Mouse (Mus musculus): Measurements from ENCODE around the gene Prrt4. TPM values are rescaled to one million over a fixed set of nuclear protein-coding genes. Genes with fewer than 3 reads are reported as not detected.
"Not testable (repeated sequence)": the region's sequence is repeated elsewhere in the genome, so short reads cannot be mapped to it uniquely, and the experiment has no call there.

The Prrt4 gene
- 2.4 and 2.6 TPM in 2 replicates for polyA plus RNA-seq (2016; fragmentation: Nextera tagmentation; extraction: Ambion mirVana)

- H3K36me3 ChIP-seq: no peaks in the 10 kb centered on the region
- H3K4me2 ChIP-seq (replicated peaks): peak within 1 kb of the TSS; percentile 90
- 1% methylated on average over 74 of the region's 79 CpGs for WGBS
- H3K9me3 ChIP-seq (replicated peaks): no peaks in the 10 kb centered on the region
- peaks cover 62% of the 10 kb centered on the region for H3K27me3 ChIP-seq
- peak within 1 kb of the TSS; percentile 81 for H3K9ac ChIP-seq
- ATAC-seq (ENCODE audit: low FRiP score): peak; percentile 87
- peak within 1 kb of the TSS; percentile 82 for H3K27ac ChIP-seq
- H3K4me3 ChIP-seq: peak within 1 kb of the TSS; percentile 56
- H3K4me1 ChIP-seq: peaks cover 15% of the 10 kb centered on the region
Observed at GRCm38 (mm10) chr6:29178888-29179658, at the start of gene Prrt4. Gene Prrt4, minus strand, starts transcription at chr6:29179584.

DNA sequence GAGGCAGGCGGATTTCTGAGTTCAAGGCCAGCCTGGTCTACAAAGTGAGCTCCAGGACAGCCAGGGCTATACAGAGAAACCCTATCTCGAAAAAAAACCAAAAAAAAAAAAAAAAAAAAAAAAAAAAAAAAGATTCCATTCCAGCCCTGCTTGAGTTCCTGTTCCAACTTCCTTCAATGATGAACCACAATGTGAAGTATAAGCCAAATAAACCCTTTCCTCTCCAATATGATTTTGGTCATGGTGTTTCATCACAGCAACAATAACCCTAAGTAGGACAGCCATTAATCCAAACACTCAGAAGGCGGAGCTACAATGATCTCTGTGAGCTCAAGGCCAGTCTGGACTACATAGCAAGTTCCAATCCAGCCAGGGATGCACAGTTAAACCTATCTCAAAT, 38.3 kb upstream of the Prrt4 start:
- Histone ChIP-seq H3K4me1 (peaks cover 29% of the 10 kb centered on the region), H3K27me3 (peaks cover 24% of the 10 kb centered on the region)
- 84% methylated on average over 2 of the region's 3 CpGs for WGBS
- H3K9ac ChIP-seq; H3K4me2 ChIP-seq (replicated peaks); ATAC-seq (ENCODE audit: low FRiP score); H3K27ac ChIP-seq; H3K4me3 ChIP-seq; H3K9me3 ChIP-seq (replicated peaks); H3K36me3 ChIP-seq: not testable (repeated sequence)

GRCm38 (mm10) chr6:29215881-29216501, 36.6 kb upstream of the Prrt4 start, which contains the start of gene Impdh1:
Gene Impdh1, minus strand, starts transcription at chr6:29216364.
- Histone ChIP-seq H3K4me1 (peaks cover 38% of the 10 kb centered on the region), H3K27me3 (peaks cover 24% of the 10 kb centered on the region), H3K27ac (no peak within 1 kb of the TSS), H3K9me3 (replicated peaks) (no peaks in the 10 kb centered on the region), H3K4me2 (replicated peaks) (peak within 1 kb of the TSS; percentile 95), H3K36me3 (no peaks in the 10 kb centered on the region), H3K4me3 (peak within 1 kb of the TSS; percentile 47), H3K9ac (peak within 1 kb of the TSS; percentile 47)
- peak; percentile 63 for ATAC-seq (ENCODE audit: low FRiP score)
- under 1% methylated on average over 56 of the region's 56 CpGs for WGBS

DNA sequence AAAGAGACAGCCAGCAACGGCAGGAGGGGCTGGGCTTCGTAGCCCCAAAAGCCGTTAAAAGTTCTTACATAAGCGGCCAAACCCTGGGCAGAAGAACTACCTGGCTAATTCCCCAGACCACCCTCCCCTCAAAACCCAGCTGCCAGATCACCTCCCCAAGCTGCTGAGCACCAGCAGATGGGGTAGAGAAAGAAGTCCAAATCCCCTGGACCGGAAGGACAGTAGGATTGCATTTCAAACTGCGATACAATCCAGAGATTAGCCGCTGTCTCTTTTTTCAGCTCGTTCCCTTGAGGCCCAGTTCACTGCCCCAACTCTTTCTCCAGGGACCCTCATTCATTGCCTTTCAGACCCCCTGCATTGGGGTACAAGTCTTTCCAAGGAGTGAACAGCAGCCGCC, 35.8 kb upstream of the Prrt4 start:
- no peaks in the 10 kb centered on the region for H3K36me3 ChIP-seq
- no peak overlapping the region for H3K9ac ChIP-seq
- peaks cover 43% of the 10 kb centered on the region for H3K4me1 ChIP-seq
- no peak for ATAC-seq (ENCODE audit: low FRiP score)
- no peaks in the 10 kb centered on the region for H3K9me3 ChIP-seq (replicated peaks)
- peak overlapping the region; percentile 95 for H3K4me2 ChIP-seq (replicated peaks)
- H3K4me3 ChIP-seq: peak overlapping the region; percentile 47
- no peak overlapping the region for H3K27ac ChIP-seq
- H3K27me3 ChIP-seq: peaks cover 24% of the 10 kb centered on the region
- WGBS: 8% methylated on average over 9 of the region's 9 CpGs

DNA sequence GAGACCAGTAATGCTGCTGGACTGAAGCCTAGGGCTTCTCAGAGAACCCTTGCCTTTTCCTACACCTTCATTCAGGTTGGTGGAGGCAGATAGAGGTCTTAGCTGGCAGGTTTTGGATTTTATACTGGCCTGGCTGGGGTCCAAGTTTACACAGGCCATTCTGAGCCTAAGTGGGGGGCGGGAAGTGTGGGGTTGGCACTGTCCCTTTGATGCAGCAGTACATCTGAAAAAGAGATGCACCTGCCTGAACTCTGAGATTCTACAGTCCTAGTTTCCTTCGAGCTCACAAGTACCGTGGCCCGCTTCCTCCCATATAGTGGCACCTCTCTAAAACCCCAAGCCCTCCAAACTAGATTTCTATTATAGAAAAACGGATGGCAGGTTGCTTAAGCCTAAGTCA, 35.4 kb upstream of the Prrt4 start:
- no peak overlapping the region for H3K4me3 ChIP-seq

GRCm38 (mm10) chr6:29214245-29214644, 34.9 kb upstream of the Prrt4 start:
- H3K36me3 ChIP-seq: no peaks in the 10 kb centered on the region
- no peak overlapping the region for H3K27ac ChIP-seq
- no peaks in the 10 kb centered on the region for H3K9me3 ChIP-seq (replicated peaks)
- H3K4me2 ChIP-seq (replicated peaks): 0 out of 2 replicates have a peak overlapping the region, but pooled peaks have one; percentile 95
- ATAC-seq (ENCODE audit: low FRiP score): no peak
- H3K9ac ChIP-seq: no peak overlapping the region
- H3K27me3 ChIP-seq: peaks cover 24% of the 10 kb centered on the region
- H3K4me3 ChIP-seq: no peak overlapping the region
- 7% methylated on average over 1 of the region's 1 CpGs for WGBS
- peaks cover 45% of the 10 kb centered on the region for H3K4me1 ChIP-seq

More for the DNA sequence above, 35.4 kb upstream of the Prrt4 start:
- H3K9ac ChIP-seq: no peak overlapping the region
- peaks cover 24% of the 10 kb centered on the region for H3K27me3 ChIP-seq
- H3K9me3 ChIP-seq (replicated peaks): no peaks in the 10 kb centered on the region
- no peak overlapping the region for H3K27ac ChIP-seq
- H3K4me2 ChIP-seq (replicated peaks): peak overlapping the region; percentile 95; the same call in 1 of the 2 replicates
- H3K36me3 ChIP-seq: no peaks in the 10 kb centered on the region
- ATAC-seq (ENCODE audit: low FRiP score): no peak
- WGBS: 34% methylated on average over 5 of the region's 5 CpGs
- peaks cover 45% of the 10 kb centered on the region for H3K4me1 ChIP-seq

DNA sequence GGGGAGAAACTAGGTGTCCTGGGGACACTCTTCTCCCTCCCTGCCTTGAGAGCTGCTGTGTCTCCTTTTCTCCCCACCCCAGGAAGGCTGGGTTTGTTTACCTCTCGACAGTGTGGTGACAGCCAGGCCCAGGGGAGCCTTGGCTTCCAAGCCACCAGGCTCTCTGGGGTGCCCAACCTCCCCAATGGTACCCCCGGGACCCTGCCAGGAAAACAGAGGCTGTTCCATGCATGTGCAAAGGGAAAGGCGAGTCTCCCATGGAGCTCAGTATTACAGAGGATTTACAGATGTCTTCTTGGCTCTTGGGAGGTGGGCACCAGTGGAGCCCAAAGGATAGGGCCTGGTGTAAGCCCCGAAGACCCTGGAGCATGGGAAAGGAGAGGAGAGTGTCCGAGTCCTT, 34.1 kb upstream of the Prrt4 start:
- no peak for ATAC-seq (ENCODE audit: low FRiP score)
- Histone ChIP-seq H3K27me3 (peaks cover 24% of the 10 kb centered on the region), H3K9me3 (replicated peaks) (no peaks in the 10 kb centered on the region), H3K9ac (no peak overlapping the region), H3K4me1 (peaks cover 45% of the 10 kb centered on the region), H3K4me3 (no peak overlapping the region), H3K4me2 (replicated peaks) (no peak overlapping the region), H3K36me3 (no peaks in the 10 kb centered on the region), H3K27ac (no peak overlapping the region)
- 36% methylated on average over 5 of the region's 5 CpGs for WGBS

DNA sequence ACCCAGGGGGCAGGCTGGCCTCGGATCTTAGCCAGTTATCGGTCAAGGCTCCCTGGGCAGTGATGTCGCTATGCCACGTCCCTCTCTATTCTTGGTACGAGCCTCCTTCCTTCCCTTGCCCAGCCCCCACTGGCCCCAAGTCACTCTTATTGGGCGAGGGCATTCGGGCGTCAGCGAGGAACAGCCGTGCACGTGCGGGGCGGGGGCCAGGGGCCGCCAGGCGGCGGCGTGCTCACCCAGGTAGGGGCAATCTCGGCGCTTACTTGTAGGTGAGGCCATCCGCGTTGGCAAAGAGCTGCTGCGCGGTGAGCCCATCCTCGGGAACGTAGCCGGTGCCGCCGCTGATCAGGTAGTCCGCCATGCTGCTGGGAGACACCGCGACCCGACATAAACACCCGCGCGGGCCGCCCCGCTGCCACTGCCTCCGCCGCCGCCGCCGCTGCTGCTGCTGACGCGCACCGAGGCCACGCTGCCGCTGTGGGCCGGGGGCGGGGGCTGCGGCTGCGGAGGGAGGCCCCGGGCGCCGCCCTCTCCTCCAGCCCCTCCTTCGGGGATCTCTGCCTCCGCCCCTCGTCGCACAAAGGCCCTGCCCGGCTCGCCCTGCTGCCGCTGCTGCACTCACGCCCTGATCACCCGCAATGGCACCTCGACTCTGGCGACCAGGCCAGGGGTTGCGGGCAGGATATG, 32.6 kb upstream of the Prrt4 start:
- peak overlapping the region; percentile 68 for H3K4me2 ChIP-seq (replicated peaks)
- H3K4me1 ChIP-seq: peaks cover 45% of the 10 kb centered on the region
- under 1% methylated on average over 65 of the region's 66 CpGs for WGBS
- peak overlapping the region; percentile 60 for H3K9ac ChIP-seq
- peaks cover 24% of the 10 kb centered on the region for H3K27me3 ChIP-seq
- H3K4me3 ChIP-seq: peak overlapping the region; percentile 67
- peak overlapping the region; percentile 82 for H3K27ac ChIP-seq
- H3K36me3 ChIP-seq: peaks cover under 1% of the 10 kb centered on the region
- H3K9me3 ChIP-seq (replicated peaks): no peaks in the 10 kb centered on the region
- peak; percentile 83 for ATAC-seq (ENCODE audit: low FRiP score)

DNA sequence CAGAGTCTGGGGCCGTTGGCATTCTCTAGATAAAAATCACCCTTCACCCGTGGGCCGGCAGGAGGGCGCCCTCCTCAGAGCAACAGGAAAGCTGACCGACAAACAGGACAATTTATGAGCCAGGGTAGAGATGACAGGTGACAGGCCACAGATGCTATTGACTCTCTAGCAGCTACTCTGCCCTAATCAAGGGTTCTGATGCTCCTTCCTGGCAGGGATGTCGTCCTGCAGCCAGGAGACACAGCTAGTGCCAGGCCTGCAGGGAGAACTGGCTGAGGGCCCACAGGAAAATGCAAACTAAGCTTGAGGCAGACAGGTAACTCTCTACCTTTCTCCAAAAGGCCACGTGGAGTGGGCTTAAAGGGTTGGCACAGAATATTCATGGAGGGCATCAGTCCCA, 31.8 kb upstream of the Prrt4 start:
- WGBS: 29% methylated on average over 7 of the region's 7 CpGs
- Histone ChIP-seq H3K27me3 (peaks cover 24% of the 10 kb centered on the region), H3K27ac (peak overlapping the region; percentile 82), H3K4me3 (peak overlapping the region; percentile 67), H3K9me3 (replicated peaks) (no peaks in the 10 kb centered on the region), H3K9ac (peak overlapping the region; percentile 60), H3K36me3 (peaks cover 8% of the 10 kb centered on the region), H3K4me1 (peaks cover 45% of the 10 kb centered on the region), H3K4me2 (replicated peaks) (peak overlapping the region; percentile 68)
- no peak for ATAC-seq (ENCODE audit: low FRiP score)

- Histone ChIP-seq H3K27me3 (peaks cover 23% of the 10 kb centered on the region), H3K9ac (no peak overlapping the region), H3K9me3 (replicated peaks) (no peaks in the 10 kb centered on the region), H3K4me3 (no peak overlapping the region), H3K27ac (no peak overlapping the region), H3K4me1 (peaks cover 42% of the 10 kb centered on the region), H3K36me3 (peaks cover 12% of the 10 kb centered on the region), H3K4me2 (replicated peaks) (no peak overlapping the region)
- no peak for ATAC-seq (ENCODE audit: low FRiP score)
- 74% methylated on average over 9 of the region's 9 CpGs for WGBS
Observed at GRCm38 (mm10) chr6:29210231-29210936, 31.0 kb upstream of the Prrt4 start.

DNA sequence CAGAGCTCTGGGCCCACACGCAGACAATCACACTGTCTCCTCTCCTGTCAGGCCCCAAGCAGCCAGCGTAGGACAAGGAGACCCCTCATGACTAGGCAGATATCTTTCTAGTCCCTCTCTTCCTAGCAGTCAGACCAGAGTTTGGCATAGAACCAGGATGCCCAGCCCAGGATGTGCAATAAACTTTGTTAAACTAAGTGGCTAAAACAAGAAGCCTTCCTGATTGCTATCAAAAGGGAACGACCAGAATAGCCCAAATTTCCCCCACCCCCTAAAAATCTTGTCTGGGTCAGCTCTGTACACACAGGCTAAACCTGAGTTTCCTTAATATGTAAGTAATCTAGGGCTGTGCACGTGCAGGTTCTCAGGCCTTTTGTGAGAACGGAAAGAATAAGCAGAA, 28.8 kb upstream of the Prrt4 start:
- peaks cover 19% of the 10 kb centered on the region for H3K36me3 ChIP-seq
- no peak overlapping the region for H3K9ac ChIP-seq
- WGBS: 82% methylated on average over 5 of the region's 5 CpGs
- H3K27me3 ChIP-seq: peaks cover under 1% of the 10 kb centered on the region
- no peak for ATAC-seq (ENCODE audit: low FRiP score)
- H3K27ac ChIP-seq: no peak overlapping the region
- no peaks in the 10 kb centered on the region for H3K9me3 ChIP-seq (replicated peaks)
- H3K4me3 ChIP-seq: no peak overlapping the region
- H3K4me1 ChIP-seq: peaks cover 21% of the 10 kb centered on the region
- H3K4me2 ChIP-seq (replicated peaks): no peak overlapping the region

DNA sequence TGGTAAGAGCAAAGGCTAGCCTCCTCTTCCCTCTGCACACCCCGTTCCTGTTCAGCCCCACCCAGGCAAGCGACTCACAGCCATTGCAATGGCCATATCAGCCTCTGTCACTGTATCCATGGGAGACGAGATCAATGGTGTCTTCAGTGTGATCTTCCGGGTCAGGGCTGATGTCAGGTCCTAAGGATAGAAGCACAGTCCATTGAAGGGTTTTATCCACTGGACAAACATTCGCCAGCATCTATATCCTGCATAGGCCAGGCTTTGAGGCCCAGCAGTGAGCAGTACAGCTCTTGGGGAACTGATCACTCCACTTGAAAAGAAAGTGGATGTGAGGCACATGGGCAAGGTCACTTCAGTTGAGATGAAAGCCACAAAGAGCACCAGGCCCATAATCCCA, 27.6 kb upstream of the Prrt4 start:
- H3K27me3 ChIP-seq: no peaks in the 10 kb centered on the region
- no peak overlapping the region for H3K9ac ChIP-seq
- WGBS: 88% methylated on average over 5 of the region's 5 CpGs

More for the DNA sequence above, 27.6 kb upstream of the Prrt4 start:
- Histone ChIP-seq H3K4me2 (replicated peaks) (no peak overlapping the region), H3K27ac (no peak overlapping the region), H3K4me1 (peaks cover 15% of the 10 kb centered on the region), H3K36me3 (peaks cover 26% of the 10 kb centered on the region), H3K4me3 (no peak overlapping the region), H3K9me3 (replicated peaks) (no peaks in the 10 kb centered on the region)
- ATAC-seq (ENCODE audit: low FRiP score): no peak

All from hindbrain, embryonic 12.5 days (tissue).